ENCODE assay signal across 22 mouse cellular contexts in the genomic region with DNA sequence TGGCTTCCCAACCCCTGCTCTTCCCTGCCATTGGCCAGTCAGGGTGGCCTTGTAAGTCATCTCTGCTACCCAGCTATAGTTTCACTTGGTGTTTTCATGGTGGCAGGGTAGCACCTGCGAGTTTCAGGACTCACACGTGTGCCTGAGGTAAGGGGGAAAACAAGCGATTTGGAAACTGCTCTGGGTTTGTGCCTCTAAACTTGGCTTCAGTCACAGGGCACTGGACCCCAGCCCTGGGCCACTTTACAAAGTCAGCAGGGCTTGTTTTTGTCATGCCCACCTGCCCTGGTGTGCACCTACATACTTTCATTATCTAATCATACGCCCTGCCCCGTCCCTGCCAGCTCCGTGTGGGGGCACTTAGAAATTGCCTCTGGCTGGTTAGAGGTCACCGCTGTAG.
A peak's percentile ranks its signal among the peaks of the same experiment; 100 is the strongest.
DNase-seq lines count a peak whose midpoint lies in the region; ATAC-seq and TF ChIP-seq lines count a peak whose summit lies in the region.
"Had no signal": no experiment of that assay in that cellular context is flagged by ENCODE, and none has a peak within 500 bp of the region (broad histone marks: within the 10 kb centered on the region; RNA-seq: fewer than 3 reads in every experiment).

No protein-coding gene starts in this region.

- no peak overlapping the region for H3K4me3 ChIP-seq in heart, embryonic 10.5 days
- no peak overlapping the region for H3K4me3 ChIP-seq in bone marrow macrophage, adult 2 months (ENCODE audit: insufficient read depth, low read length)
- H3K4me3 ChIP-seq: embryonic facial prominence, embryonic 15.5 days; erythroblast, embryonic 14.5 days; forebrain, embryonic 10.5 days; heart, embryonic 15.5 days; hindbrain, embryonic 10.5 days; hindbrain, embryonic 15.5 days had no signal

- peak overlapping the region; percentile 36; the same call in 1 of the 2 replicates for H3K27ac ChIP-seq in heart, embryonic 10.5 days
- peak overlapping the region; percentile 87 for H3K27ac ChIP-seq in bone marrow macrophage, adult 2 months (ENCODE audit: insufficient read depth, low read depth, low read length)
- H3K27ac ChIP-seq: embryonic facial prominence, embryonic 15.5 days; forebrain, embryonic 10.5 days; heart, embryonic 15.5 days; hindbrain, embryonic 10.5 days; hindbrain, embryonic 15.5 days had no signal

- TF ChIP-seq CTCF in bone marrow macrophage, adult 2 months (IDR thresholded peaks at IDR 0.05; ENCODE audit: low read depth, low read length), result no peak

- no peaks in the 10 kb centered on the region for H3K27me3 ChIP-seq in heart, embryonic 10.5 days (ENCODE audit: insufficient read depth, poor library complexity, severe bottlenecking)
- H3K27me3 ChIP-seq: embryonic facial prominence, embryonic 15.5 days; heart, embryonic 15.5 days; hindbrain, embryonic 15.5 days; Patski had no signal

- no peak for TF ChIP-seq POLR2A in bone marrow macrophage, adult 2 months (IDR thresholded peaks at IDR 0.05; ENCODE audit: borderline replicate concordance, low read depth, low read length)

- peaks cover 3% of the 10 kb centered on the region; the same call in 1 of the 2 replicates for H3K9me3 ChIP-seq in heart, embryonic 10.5 days
- H3K9me3 ChIP-seq: heart, embryonic 15.5 days; hindbrain, embryonic 15.5 days had no signal

- H3K36me3 ChIP-seq in heart, embryonic 10.5 days, result 0 out of 2 replicates have a peak, but pooled peaks cover 4% of the 10 kb centered on the region
- H3K36me3 ChIP-seq: embryonic facial prominence, embryonic 15.5 days; forebrain, embryonic 10.5 days; heart, embryonic 15.5 days; hindbrain, embryonic 10.5 days had no signal

- DNase-seq in heart, embryonic 10.5 days (ENCODE audit: low spot score), result no peak
- DNase-seq in heart, adult 9 months (ENCODE audit: low spot score in 2 of 2), result no peak
- peak; percentile 59 for DNase-seq in B cell, adult 2 months
- no peak for DNase-seq in urinary bladder, postnatal 14 days (ENCODE audit: low spot score)
- DNase-seq in yolk sac, embryonic 10.5 days (ENCODE audit: low spot score), result no peak
- no peak for DNase-seq in retina, embryonic 14.5 days (ENCODE audit: low spot score)
- DNase-seq: cerebellum, adult 2 months; cerebellum, postnatal 10 days; gastrocnemius, postnatal 10 days; heart, postnatal 14 days had no signal

- WGBS in heart, embryonic 10.5 days, result 83% methylated on average over 7 of the region's 7 CpGs

- 0 out of 2 replicates have a peak, but pooled peaks have one; percentile 7 for ATAC-seq in neutrophil, adult 5-6 weeks (ENCODE audit: extremely low read depth, insufficient number of reproducible peaks, low FRiP score, poor library complexity, severe bottlenecking)
- ATAC-seq: activated CD4-positive, CD25-positive, alpha-beta regulatory T cell, adult 4 months; forebrain, embryonic 16.5 days; inflammation-experienced regulatory T-cells, adult 6 months; Patski had no signal

- peaks cover 47% of the 10 kb centered on the region for H3K4me1 ChIP-seq in heart, embryonic 10.5 days
- peaks cover 64% of the 10 kb centered on the region for H3K4me1 ChIP-seq in bone marrow macrophage, adult 2 months (ENCODE audit: control insufficient read depth, insufficient read depth, low read length)

Comparison
In these comparisons a context has a peak if more than half of its experiments do, and no peak if none do; other contexts are left out.
1. DNase-seq: peak in B cell, adult 2 months (2 of 2); none in heart, embryonic 10.5 days (single experiment), heart, adult 9 months (0 of 2), urinary bladder, postnatal 14 days (single experiment), yolk sac, embryonic 10.5 days (single experiment) and retina, embryonic 14.5 days (single experiment).